Mouse (Mus musculus): Measurements from ENCODE around the gene Ankrd35. TPM values are rescaled to one million over a fixed set of nuclear protein-coding genes. Genes with fewer than 3 reads are reported as not detected.

The Ankrd35 gene
- polyA plus RNA-seq, 1 experiment from 2014 or later, result 1.3 TPM

DNA sequence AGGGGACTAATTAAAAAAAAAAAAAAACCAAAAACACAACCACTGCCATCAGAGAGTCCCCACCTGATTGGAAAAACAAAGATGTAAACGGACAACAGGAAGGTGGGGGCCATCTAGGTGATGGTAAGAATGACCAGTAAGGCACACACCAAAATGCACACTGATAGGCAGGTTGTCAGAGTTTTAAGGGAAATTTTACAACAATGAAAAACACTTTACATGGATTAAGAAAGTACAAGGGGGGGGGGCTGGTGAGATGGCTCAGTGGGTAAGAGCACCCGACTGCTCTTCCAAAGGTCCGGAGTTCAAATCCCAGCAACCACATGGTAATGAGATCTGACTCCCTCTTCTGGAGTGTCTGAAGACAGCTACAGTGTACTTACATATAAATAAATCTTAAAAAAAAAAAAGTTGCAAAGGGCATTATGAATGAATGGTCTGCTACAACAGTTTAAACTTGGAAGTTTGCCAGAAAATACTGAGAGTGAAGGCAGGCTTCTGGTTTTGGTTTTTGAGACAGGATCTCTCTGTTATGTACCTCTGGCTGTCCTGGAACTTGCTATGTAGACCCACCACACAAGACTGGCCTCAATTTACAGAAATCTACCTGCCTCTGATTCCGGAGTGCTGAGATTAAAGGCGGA, 1.4 kb upstream of the Ankrd35 start:
- Histone ChIP-seq H3K27ac (no peak overlapping the region), H3K4me1 (replicated peaks; ENCODE audit: insufficient read depth, low read length) (0 out of 2 replicates have a peak, but pooled peaks cover 3% of the 10 kb centered on the region), H3K4me2 (ENCODE audit: low read length) (no peak overlapping the region), H3K9me3 (replicated peaks; ENCODE audit: low read length) (no peaks in the 10 kb centered on the region), H3K27me3 (ENCODE audit: insufficient read depth, low read length) (no peaks in the 10 kb centered on the region), H3K36me3 (ENCODE audit: insufficient read depth, low read length) (no peaks in the 10 kb centered on the region), H3K4me3 (replicated peaks; ENCODE audit: low read depth, low read length) (no peak overlapping the region), H3K9ac (ENCODE audit: low read depth, low read length) (no peak overlapping the region)
- no peak for TF ChIP-seq CTCF (IDR thresholded peaks at IDR 0.05; ENCODE audit: low read depth)
- no peak for ATAC-seq (replicated peaks; ENCODE audit: low FRiP score, low read depth)
- WGBS, result 90% methylated on average over 5 of the region's 5 CpGs
- DNase-seq (ENCODE audit: low spot score), result no peak

DNA sequence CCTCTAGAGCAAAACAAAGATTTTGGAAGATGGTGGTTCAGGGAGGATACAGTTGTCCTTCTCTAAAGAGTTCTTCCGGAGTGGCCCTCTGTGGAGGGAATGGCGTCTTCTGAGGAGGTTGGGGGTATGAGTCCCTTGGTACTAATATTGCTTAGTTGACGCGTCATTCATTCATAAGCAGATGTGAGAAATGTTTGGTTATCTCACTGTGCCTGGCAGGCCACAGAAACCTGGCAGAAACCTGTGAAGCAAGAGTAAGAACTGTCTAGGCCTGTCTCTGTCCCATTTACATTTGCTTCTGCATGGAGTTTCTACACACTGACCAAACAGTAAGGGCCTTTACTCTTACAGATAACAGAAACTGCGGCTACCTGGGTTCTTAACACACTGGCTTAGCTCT, 1.6 kb downstream of the Ankrd35 start:
- Histone ChIP-seq H3K4me2 (ENCODE audit: low read length) (no peak overlapping the region), H3K27ac (no peak overlapping the region), H3K4me3 (replicated peaks; ENCODE audit: low read depth, low read length) (no peak overlapping the region), H3K9me3 (replicated peaks; ENCODE audit: low read length) (no peaks in the 10 kb centered on the region), H3K4me1 (replicated peaks; ENCODE audit: insufficient read depth, low read length) (no peaks in the 10 kb centered on the region), H3K36me3 (ENCODE audit: insufficient read depth, low read length) (no peaks in the 10 kb centered on the region), H3K9ac (ENCODE audit: low read depth, low read length) (no peak overlapping the region), H3K27me3 (ENCODE audit: insufficient read depth, low read length) (no peaks in the 10 kb centered on the region)
- no peak for ATAC-seq (replicated peaks; ENCODE audit: low FRiP score, low read depth)
- no peak for DNase-seq (ENCODE audit: low spot score)
- TF ChIP-seq CTCF (IDR thresholded peaks at IDR 0.05; ENCODE audit: low read depth), result no peak
- WGBS, result 92% methylated on average over 5 of the region's 5 CpGs

DNA sequence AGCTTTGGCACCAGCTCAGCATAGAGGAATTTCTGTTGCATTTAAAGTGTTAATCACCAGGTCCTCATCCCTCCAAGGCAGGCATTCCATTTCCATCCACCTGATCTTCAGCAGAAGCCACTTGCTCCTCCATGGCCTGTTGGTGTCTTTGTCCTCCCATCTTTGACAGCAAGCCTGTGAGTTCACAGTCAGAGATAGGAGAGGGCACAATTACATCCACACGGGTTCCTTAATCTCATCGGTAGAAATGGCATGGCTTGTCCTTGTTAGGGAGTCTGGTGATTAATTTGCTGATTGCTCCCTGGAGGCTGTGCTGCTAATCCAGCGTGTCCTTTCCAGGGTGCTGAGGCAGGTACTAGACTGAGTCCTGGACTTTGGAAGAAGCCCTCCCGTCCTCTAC, 3.6 kb downstream of the Ankrd35 start:
- Histone ChIP-seq H3K4me2 (ENCODE audit: low read length) (no peak overlapping the region), H3K4me1 (replicated peaks; ENCODE audit: insufficient read depth, low read length) (no peaks in the 10 kb centered on the region), H3K27me3 (ENCODE audit: insufficient read depth, low read length) (no peaks in the 10 kb centered on the region), H3K36me3 (ENCODE audit: insufficient read depth, low read length) (no peaks in the 10 kb centered on the region), H3K9me3 (replicated peaks; ENCODE audit: low read length) (no peaks in the 10 kb centered on the region), H3K9ac (ENCODE audit: low read depth, low read length) (no peak overlapping the region), H3K27ac (no peak overlapping the region), H3K4me3 (replicated peaks; ENCODE audit: low read depth, low read length) (no peak overlapping the region)
- DNase-seq (ENCODE audit: low spot score), result no peak
- no peak for ATAC-seq (replicated peaks; ENCODE audit: low FRiP score, low read depth)
- WGBS, result 62% methylated on average over 4 of the region's 4 CpGs
- TF ChIP-seq CTCF (IDR thresholded peaks at IDR 0.05; ENCODE audit: low read depth), result no peak

GRCm38 (mm10) chr3:96674442-96674841, 4.5 kb downstream of the Ankrd35 start:
- DNase-seq (ENCODE audit: low spot score) (peak; percentile 90), ATAC-seq (replicated peaks; ENCODE audit: low FRiP score, low read depth) (peak; percentile 37)
- Histone ChIP-seq H3K36me3 (ENCODE audit: insufficient read depth, low read length) (no peaks in the 10 kb centered on the region), H3K9ac (ENCODE audit: low read depth, low read length) (no peak overlapping the region), H3K27ac (peak overlapping the region; percentile 25; the same call in 1 of the 2 replicates), H3K4me2 (ENCODE audit: low read length) (0 out of 2 replicates have a peak overlapping the region, but pooled peaks have one; percentile 18), H3K4me1 (replicated peaks; ENCODE audit: insufficient read depth, low read length) (no peaks in the 10 kb centered on the region), H3K9me3 (replicated peaks; ENCODE audit: low read length) (no peaks in the 10 kb centered on the region), H3K4me3 (replicated peaks; ENCODE audit: low read depth, low read length) (no peak overlapping the region), H3K27me3 (ENCODE audit: insufficient read depth, low read length) (no peaks in the 10 kb centered on the region)
- no peak for TF ChIP-seq CTCF (IDR thresholded peaks at IDR 0.05; ENCODE audit: low read depth)
- 17% methylated on average over 8 of the region's 8 CpGs for WGBS

GRCm38 (mm10) chr3:96675171-96675570, 5.2 kb downstream of the Ankrd35 start:
- Histone ChIP-seq H3K27ac (no peak overlapping the region), H3K4me2 (ENCODE audit: low read length) (no peak overlapping the region), H3K36me3 (ENCODE audit: insufficient read depth, low read length) (no peaks in the 10 kb centered on the region), H3K9ac (ENCODE audit: low read depth, low read length) (no peak overlapping the region), H3K27me3 (ENCODE audit: insufficient read depth, low read length) (no peaks in the 10 kb centered on the region), H3K4me3 (replicated peaks; ENCODE audit: low read depth, low read length) (no peak overlapping the region), H3K4me1 (replicated peaks; ENCODE audit: insufficient read depth, low read length) (no peaks in the 10 kb centered on the region), H3K9me3 (replicated peaks; ENCODE audit: low read length) (no peaks in the 10 kb centered on the region)
- ATAC-seq (replicated peaks; ENCODE audit: low FRiP score, low read depth), result no peak
- TF ChIP-seq CTCF (IDR thresholded peaks at IDR 0.05; ENCODE audit: low read depth), result no peak
- WGBS, result 59% methylated on average over 3 of the region's 3 CpGs
- peak; percentile 52 for DNase-seq (ENCODE audit: low spot score)

GRCm38 (mm10) chr3:96675690-96676089, 5.8 kb downstream of the Ankrd35 start:
- Histone ChIP-seq H3K27me3 (ENCODE audit: insufficient read depth, low read length) (no peaks in the 10 kb centered on the region), H3K36me3 (ENCODE audit: insufficient read depth, low read length) (no peaks in the 10 kb centered on the region), H3K9ac (ENCODE audit: low read depth, low read length) (no peak overlapping the region), H3K4me1 (replicated peaks; ENCODE audit: insufficient read depth, low read length) (no peaks in the 10 kb centered on the region), H3K4me3 (replicated peaks; ENCODE audit: low read depth, low read length) (no peak overlapping the region), H3K27ac (0 out of 2 replicates have a peak overlapping the region, but pooled peaks have one; percentile 22), H3K4me2 (ENCODE audit: low read length) (no peak overlapping the region), H3K9me3 (replicated peaks; ENCODE audit: low read length) (no peaks in the 10 kb centered on the region)
- TF ChIP-seq CTCF (IDR thresholded peaks at IDR 0.05; ENCODE audit: low read depth), result no peak
- DNase-seq (ENCODE audit: low spot score) (no peak), ATAC-seq (replicated peaks; ENCODE audit: low FRiP score, low read depth) (no peak)
- 37% methylated on average over 3 of the region's 3 CpGs for WGBS

- WGBS, result 61% methylated on average over 7 of the region's 7 CpGs
- H3K27ac ChIP-seq, result no peak overlapping the region
- no peaks in the 10 kb centered on the region for H3K27me3 ChIP-seq (ENCODE audit: insufficient read depth, low read length)
- no peaks in the 10 kb centered on the region for H3K9me3 ChIP-seq (replicated peaks; ENCODE audit: low read length)
- no peaks in the 10 kb centered on the region for H3K4me1 ChIP-seq (replicated peaks; ENCODE audit: insufficient read depth, low read length)
- H3K36me3 ChIP-seq (ENCODE audit: insufficient read depth, low read length), result no peaks in the 10 kb centered on the region
- no peak overlapping the region for H3K9ac ChIP-seq (ENCODE audit: low read depth, low read length)
- no peak overlapping the region for H3K4me3 ChIP-seq (replicated peaks; ENCODE audit: low read depth, low read length)
- ATAC-seq (replicated peaks; ENCODE audit: low FRiP score, low read depth) (no peak), DNase-seq (ENCODE audit: low spot score) (no peak)
- TF ChIP-seq CTCF (IDR thresholded peaks at IDR 0.05; ENCODE audit: low read depth), result no peak
- no peak overlapping the region for H3K4me2 ChIP-seq (ENCODE audit: low read length)
Measured at GRCm38 (mm10) chr3:96678456-96678855, 8.5 kb downstream of the Ankrd35 start.

Data from kidney, postnatal 0 days (tissue).